Comparison of ENCODE assay signal across 8 mouse cellular contexts in the genomic region with DNA sequence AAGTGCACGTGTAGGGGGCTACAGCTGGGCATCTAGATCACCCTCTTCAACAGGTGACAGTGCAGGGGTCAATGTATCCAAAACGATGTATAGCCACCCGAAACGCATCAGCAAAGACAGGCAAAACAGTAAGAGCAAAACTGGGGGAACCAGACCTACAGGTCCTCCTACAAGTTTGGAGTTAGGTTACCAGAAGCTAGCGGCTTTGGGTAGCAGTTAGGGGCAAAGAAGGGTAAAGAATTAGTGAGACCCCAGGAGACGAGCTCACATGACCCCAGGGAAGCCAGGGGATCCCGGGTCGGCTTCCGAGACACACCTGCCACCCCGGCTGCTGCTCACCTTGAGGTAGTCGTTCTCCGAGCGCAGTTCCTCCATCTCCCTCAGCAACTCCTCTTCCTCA. TPM values are rescaled to one million over a fixed set of nuclear protein-coding genes. Genes with fewer than 3 reads are reported as not detected.
DNase-seq lines count a peak whose midpoint lies in the region; ATAC-seq and TF ChIP-seq lines count a peak whose summit lies in the region.

No protein-coding gene starts in this region.

- WGBS in heart, embryonic 15.5 days: 2% methylated on average over 13 of the region's 13 CpGs
- 3% methylated on average over 13 of the region's 13 CpGs for WGBS in forebrain, postnatal 0 days
- WGBS in liver, postnatal 0 days (ENCODE audit: insufficient replicate concordance): 3% methylated on average over 13 of the region's 13 CpGs

- TF ChIP-seq CTCF in forebrain, postnatal 0 days (IDR thresholded peaks at IDR 0.05; ENCODE audit: low read depth): no peak
- no peak for TF ChIP-seq CTCF in liver, postnatal 0 days (IDR thresholded peaks at IDR 0.05; ENCODE audit: low read depth)

- H3K9me3 ChIP-seq in heart, embryonic 15.5 days (replicated peaks): no peaks in the 10 kb centered on the region
- no peaks in the 10 kb centered on the region for H3K9me3 ChIP-seq in ES-E14 (ENCODE audit: control insufficient read depth, insufficient read depth, low read depth, low read length)
- H3K9me3 ChIP-seq in forebrain, postnatal 0 days (ENCODE audit: low read length): no peaks in the 10 kb centered on the region
- no peaks in the 10 kb centered on the region for H3K9me3 ChIP-seq in liver, postnatal 0 days (ENCODE audit: low read length)

- H3K4me3 ChIP-seq in heart, embryonic 15.5 days: peak overlapping the region; percentile 85
- H3K4me3 ChIP-seq in ES-E14 (ENCODE audit: insufficient read depth in 1 of 2, low read depth in 1 of 2, low read length in 2 of 2, poor library complexity in 1 of 2, severe bottlenecking in 1 of 2): peak overlapping the region; percentile 88 to 90
- peak overlapping the region; percentile 87 for H3K4me3 ChIP-seq in forebrain, postnatal 0 days (ENCODE audit: low read depth, low read length)
- H3K4me3 ChIP-seq in liver, postnatal 0 days (ENCODE audit: low read depth, low read length): peak overlapping the region; percentile 58; the same call in 1 of the 2 replicates

- no peak overlapping the region for H3K27ac ChIP-seq in heart, embryonic 15.5 days
- no peak overlapping the region for H3K27ac ChIP-seq in ES-E14 (ENCODE audit: insufficient read depth, low read depth, low read length, poor library complexity, severe bottlenecking)
- peak overlapping the region; percentile 89; the same call in 1 of the 2 replicates for H3K27ac ChIP-seq in forebrain, postnatal 0 days (ENCODE audit: low read depth, low read length)
- H3K27ac ChIP-seq in liver, postnatal 0 days (ENCODE audit: low read depth): no peak overlapping the region

- H3K4me2 ChIP-seq in heart, embryonic 15.5 days: peak overlapping the region; percentile 100
- peak overlapping the region; percentile 95 for H3K4me2 ChIP-seq in forebrain, postnatal 0 days (ENCODE audit: low read depth)
- H3K4me2 ChIP-seq in liver, postnatal 0 days (ENCODE audit: low read depth, low read length): peak overlapping the region; percentile 86

- H3K27me3 ChIP-seq in heart, embryonic 15.5 days: peaks cover 54% of the 10 kb centered on the region
- H3K27me3 ChIP-seq in forebrain, postnatal 0 days (ENCODE audit: insufficient read depth, low read length): no peaks in the 10 kb centered on the region
- peaks cover 65% of the 10 kb centered on the region for H3K27me3 ChIP-seq in liver, postnatal 0 days (ENCODE audit: insufficient read depth, low read length)

- in situ Hi-C loops in ES-E14 (cut with MboI; ENCODE audit: low sequenced_read_pairs in 2 of 2, unreplicated experiment in 2 of 2): no loop called here

- no peak for ATAC-seq in heart, embryonic 15.5 days (replicated peaks; ENCODE audit: insufficient number of reproducible peaks, insufficient read depth, low FRiP score, low read depth)
- ATAC-seq in forebrain, postnatal 0 days: no peak
- no peak for ATAC-seq in liver, postnatal 0 days

- no peak for DNase-seq in heart, adult 11 months
- no peak for DNase-seq in ES-E14 (ENCODE audit: low read depth, low spot score)
- no peak for DNase-seq in forebrain, postnatal 0 days
- no peak for DNase-seq in liver, postnatal 0 days
- DNase-seq in spleen, adult 12 weeks (ENCODE audit: low spot score): no peak
- DNase-seq in left cerebral cortex, postnatal 10 days (ENCODE audit: extremely low spot score in 1 of 2, low spot score in 2 of 2): no peak
- DNase-seq in yolk sac, embryonic 10.5 days (ENCODE audit: low spot score): no peak

- H3K4me1 ChIP-seq in heart, embryonic 15.5 days (replicated peaks): peaks cover 27% of the 10 kb centered on the region
- H3K4me1 ChIP-seq in ES-E14 (ENCODE audit: control insufficient read depth in 2 of 2, insufficient read depth in 2 of 2, low read length in 2 of 2, poor library complexity in 1 of 2): peaks cover 4 to 25% of the 10 kb centered on the region in 2 experiments; a peak in 3 of 4 replicates
- peaks cover 26% of the 10 kb centered on the region for H3K4me1 ChIP-seq in forebrain, postnatal 0 days (ENCODE audit: insufficient read depth)
- H3K4me1 ChIP-seq in liver, postnatal 0 days (ENCODE audit: insufficient read depth): peaks cover 9% of the 10 kb centered on the region; the same call in 1 of the 2 replicates

- H3K36me3 ChIP-seq in heart, embryonic 15.5 days: no peaks in the 10 kb centered on the region
- peaks cover 4% of the 10 kb centered on the region for H3K36me3 ChIP-seq in ES-E14 (ENCODE audit: control insufficient read depth, insufficient read depth, low read length, poor library complexity, severe bottlenecking)
- no peaks in the 10 kb centered on the region for H3K36me3 ChIP-seq in forebrain, postnatal 0 days (ENCODE audit: insufficient read depth)
- no peaks in the 10 kb centered on the region for H3K36me3 ChIP-seq in liver, postnatal 0 days (replicated peaks; ENCODE audit: insufficient read depth, low read length)

- H3K9ac ChIP-seq in heart, embryonic 15.5 days: peak overlapping the region; percentile 73
- H3K9ac ChIP-seq in ES-E14 (ENCODE audit: insufficient read depth, low read depth, low read length, poor library complexity, severe bottlenecking): peak overlapping the region; percentile 87
- H3K9ac ChIP-seq in forebrain, postnatal 0 days: peak overlapping the region; percentile 85
- H3K9ac ChIP-seq in liver, postnatal 0 days (replicated peaks): no peak overlapping the region

- intact Hi-C loops in left cerebral cortex, postnatal 10 days (cut with DNase I): loop anchor here (2.0 kb wide), 1 partner anchor 97 kb away; no protein-coding TSS in a partner anchor

- TF ChIP-seq EP300 in liver, postnatal 0 days (IDR thresholded peaks at IDR 0.05; ENCODE audit: low read depth): no peak

TF ChIP-seq in ES-E14, 5 proteins besides CTCF, POLR2A, EP300 and RAD21:
- TF ChIP-seq MAFK (IDR thresholded peaks at IDR 0.05; ENCODE audit: insufficient read depth, low read depth, low read length) (no peak), CHD2 (IDR thresholded peaks at IDR 0.05; ENCODE audit: low read depth, low read length) (no peak), ZNF384 (IDR thresholded peaks at IDR 0.05; ENCODE audit: low read depth, low read length) (no peak), HCFC1 (IDR thresholded peaks at IDR 0.05; ENCODE audit: borderline replicate concordance, insufficient read depth, low read length) (no peak), ZC3H11A (IDR thresholded peaks at IDR 0.05; ENCODE audit: borderline replicate concordance, low read depth, low read length) (no peak)
TF ChIP-seq in ES-E14: peak in this region for 0.

RNA-seq across cellular contexts. Expression of a gene that starts 1.6 kb away (rescaled TPM):
- polyA plus RNA-seq in heart, embryonic 15.5 days (2015; fragmentation: Nextera tagmentation; extraction: Ambion mirVana): 0.83 and 2.7 TPM in 2 replicates
- 75.8 and 104 TPM in 2 replicates for total RNA-seq in ES-E14 (2012; rRNA removed)
- 21.4 and 25.7 TPM in 2 replicates for total RNA-seq in forebrain, postnatal 0 days (2014; rRNA removed)
- 6.7 and 8.5 TPM in 2 replicates for polyA plus RNA-seq in forebrain, postnatal 0 days (2015; fragmentation: Nextera tagmentation; extraction: Ambion mirVana)
- 0.13 and 0.14 TPM in 2 replicates for polyA plus RNA-seq in liver, postnatal 0 days (2015; fragmentation: Nextera tagmentation; extraction: Ambion mirVana)
- total RNA-seq in left cerebral cortex, postnatal 10 days (2021): 10 to 100 TPM; 65.9 to 67.3 TPM
